Mouse (Mus musculus) c-Kit-positive CD71-positive TER-119-positive erythroid progenitor cells, embryonic 14.5 days (primary cell): ENCODE data around the gene Col7a1.

Experiments used
- DNase-seq: peaks from one replicate; pipeline ENCODE4 v3.0.0-alpha.2; 2013; ENCODE audit warnings: low spot score

Col7a1 gene

DNA sequence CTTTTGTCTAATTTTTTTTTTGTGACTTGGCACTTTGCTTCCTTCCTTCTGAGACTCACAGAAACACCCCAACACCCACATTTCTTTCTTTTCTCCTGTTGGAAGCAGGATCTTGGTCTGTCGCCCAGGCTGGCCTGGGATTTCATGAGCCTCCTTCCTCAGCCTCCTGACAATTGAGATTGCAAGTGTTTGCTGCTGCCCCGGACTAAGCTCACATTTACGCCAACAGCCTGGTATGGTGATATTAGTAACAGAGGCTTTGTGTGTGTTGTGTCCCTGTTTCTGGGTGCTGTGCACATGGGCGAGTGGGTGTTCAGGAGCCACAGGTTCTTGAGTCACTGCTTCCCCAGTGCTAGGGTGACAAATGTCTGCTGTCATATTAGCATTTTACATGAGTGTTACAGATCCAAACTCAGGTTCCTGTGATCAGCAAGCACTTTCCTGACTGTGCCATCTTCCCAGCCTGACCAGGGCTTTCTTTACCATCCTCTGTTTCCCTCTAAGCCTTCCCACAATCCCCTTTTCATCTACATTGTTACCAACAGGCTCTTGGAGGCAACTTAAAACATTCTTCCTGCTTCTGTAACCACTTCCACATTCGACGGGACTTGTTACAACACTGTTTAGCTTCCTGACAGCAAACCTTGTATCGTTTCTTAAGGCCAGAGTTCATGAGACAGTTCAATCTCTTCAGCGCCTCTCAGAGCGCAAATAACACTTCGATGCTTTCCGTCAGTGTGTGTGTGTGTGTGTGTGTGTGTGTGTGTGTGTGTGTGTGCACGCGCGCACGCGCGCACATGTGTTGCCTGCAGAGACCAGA is 69.7 kb downstream of the Col7a1 start:
- no peak for DNase-seq

DNA sequence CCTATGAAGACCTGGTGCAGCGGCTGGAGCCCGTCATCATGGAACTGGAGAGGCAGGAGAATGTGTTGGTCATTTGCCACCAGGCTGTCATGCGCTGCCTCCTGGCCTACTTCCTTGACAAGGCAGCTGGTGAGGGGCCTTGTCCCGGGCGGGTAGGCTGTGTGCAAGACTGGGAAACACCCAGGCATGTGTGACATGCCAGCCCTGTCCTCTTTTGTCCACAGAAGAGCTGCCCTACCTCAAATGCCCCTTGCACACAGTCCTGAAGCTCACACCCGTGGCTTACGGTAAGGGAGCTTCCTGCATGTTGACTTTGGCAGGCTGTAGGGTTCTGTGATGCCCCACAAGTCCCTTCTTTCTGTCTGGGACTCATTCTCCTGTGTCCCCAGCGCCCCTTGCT is 74.1 kb downstream of the Col7a1 start:
- DNase-seq, result no peak

DNA sequence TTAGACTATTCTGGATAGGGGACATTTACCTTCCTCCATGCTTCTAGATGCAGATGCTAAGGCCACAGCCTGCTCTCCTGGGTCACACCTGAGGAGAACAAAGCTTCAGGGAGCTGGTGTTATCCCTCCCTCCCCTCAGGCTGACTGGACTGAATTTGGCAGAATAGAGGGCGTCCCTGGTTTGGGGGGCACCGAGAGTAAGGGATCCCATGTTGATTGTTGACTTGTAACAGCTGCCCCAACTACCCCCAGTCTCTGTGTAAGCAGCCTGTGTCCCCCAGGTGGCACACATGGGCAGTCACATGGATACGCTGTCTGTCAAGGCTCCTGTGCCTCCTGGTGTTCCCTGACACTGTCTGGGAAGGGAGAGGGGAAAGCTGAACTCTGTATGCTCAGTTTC is 75.0 kb downstream of the Col7a1 start:
- DNase-seq, result no peak

DNA sequence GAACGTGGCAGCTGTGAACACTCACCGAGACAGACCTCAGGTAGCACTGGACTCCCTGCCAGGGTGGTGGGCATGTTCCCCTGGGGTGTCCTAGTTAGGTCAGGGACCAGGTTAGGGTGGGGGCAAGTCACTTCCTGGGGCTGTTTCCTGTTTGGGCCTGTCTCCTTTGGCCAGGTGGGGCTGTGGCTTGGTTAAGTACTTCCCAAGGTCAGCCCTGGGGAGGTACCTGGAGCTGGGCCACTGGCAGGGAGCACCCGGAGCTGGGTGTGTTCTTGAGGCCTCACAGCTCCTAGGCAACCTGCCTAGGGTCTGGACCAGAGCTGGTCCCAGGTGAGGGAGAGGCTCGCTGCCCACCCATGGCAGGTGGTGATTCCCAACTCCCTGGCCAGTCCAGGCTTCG is 75.5 kb downstream of the Col7a1 start:
- no peak for DNase-seq

DNA sequence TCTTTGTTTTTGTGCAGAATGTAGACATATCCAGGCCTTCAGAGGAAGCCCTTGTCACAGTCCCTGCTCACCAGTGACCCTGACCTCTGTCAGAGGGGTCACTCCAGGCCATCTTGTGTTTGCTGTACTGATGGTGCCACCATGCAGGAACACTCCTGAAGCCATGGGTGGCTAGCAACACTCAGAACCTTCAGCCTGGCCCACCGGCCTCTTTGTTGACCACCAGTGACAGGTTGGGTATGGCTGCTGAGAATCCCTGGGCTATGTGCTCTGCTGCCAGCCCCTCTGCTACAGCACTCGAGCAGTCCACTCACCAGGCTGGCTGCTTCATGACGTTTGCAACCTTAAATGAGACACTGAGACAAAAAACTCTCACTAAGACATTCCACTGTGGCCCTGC is 76.9 kb downstream of the Col7a1 start:
- DNase-seq, result no peak

DNA sequence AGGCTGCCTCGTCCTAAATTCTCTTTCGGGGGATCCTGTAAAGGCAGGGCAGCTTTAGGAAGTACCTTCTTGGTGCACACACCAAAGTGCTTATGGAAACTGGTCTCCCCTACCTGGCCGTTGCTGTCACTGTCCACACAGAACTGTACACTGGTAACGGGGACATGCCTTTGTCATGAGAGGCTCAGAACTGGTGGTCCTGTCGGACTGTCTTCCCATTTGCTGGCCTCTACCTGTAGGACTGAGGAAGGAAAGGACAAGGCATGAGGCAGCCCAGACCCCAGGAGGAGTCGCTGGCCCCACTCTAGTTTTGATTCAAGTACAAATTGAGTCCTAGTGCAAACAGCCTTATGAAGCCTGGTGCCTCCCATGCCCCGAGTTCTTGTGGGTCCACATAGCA is 77.6 kb downstream of the Col7a1 start:
- DNase-seq, result no peak

DNA sequence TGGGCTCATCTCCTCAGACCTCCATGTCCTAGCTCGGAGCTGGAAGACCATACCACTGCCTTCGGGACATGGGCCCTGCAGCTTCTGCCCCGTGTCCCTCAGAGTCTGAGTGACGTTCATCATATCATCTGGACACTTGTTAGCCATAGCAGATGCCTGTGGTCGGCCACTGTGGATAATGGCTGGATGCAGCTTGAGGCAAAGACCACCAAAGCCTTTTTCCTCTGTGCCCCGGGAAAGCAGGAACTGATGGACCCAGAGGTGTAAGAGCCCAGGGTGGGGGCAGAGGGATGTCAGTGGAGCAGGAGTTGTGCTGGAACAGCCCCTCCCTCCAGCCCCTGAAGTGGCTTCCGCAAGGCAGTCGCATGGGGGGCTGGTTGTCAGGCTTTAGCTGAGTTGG is 78.3 kb downstream of the Col7a1 start:
- no peak for DNase-seq

DNA sequence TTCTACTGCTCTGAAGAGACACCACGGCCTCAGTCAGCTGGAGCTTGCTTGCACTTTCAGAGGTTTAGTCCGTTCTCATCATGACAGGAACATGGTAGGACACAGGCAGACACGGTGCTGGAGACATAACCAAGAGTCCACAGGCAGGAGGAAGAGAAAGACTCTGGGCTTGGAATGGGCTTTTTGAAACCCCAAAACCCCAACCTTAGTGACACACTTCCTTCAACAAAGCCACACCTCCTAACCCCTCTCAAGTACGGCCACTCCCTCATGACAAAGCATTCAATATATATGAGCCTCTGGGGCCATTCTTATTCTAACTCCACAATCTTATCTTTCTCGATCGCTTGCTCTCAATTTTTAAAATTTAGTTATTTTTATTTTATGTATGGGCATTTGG is 79.0 kb downstream of the Col7a1 start:
- no peak for DNase-seq
